Mouse (Mus musculus) lung, adult 2 months (tissue): ENCODE data around the gene Ccdc7a.

ENCODE experiments used
- CTCF ChIP-seq: fragments of 200-500 bp; IDR thresholded peaks from 2 replicates; pipeline ENCODE4 v1.5.1; 2011; ENCODE audit warnings: mild to moderate bottlenecking, low read length, control low read depth; ENCODE audit not compliant: insufficient read depth
- POLR2A ChIP-seq: fragments of 200-500 bp; IDR thresholded peaks from 2 replicates; pipeline ENCODE4 v1.6.1; 2011; ENCODE audit warnings: low read depth, mild to moderate bottlenecking, control low read depth, low read length, borderline replicate concordance; ENCODE audit errors: extremely low read depth

GRCm38 (mm10) chr8:128696701-128697397 lies 368.5 kb downstream of the Ccdc7a start:
- TF ChIP-seq CTCF, result no peak
- no peak for TF ChIP-seq POLR2A
